Mouse (Mus musculus) heart, embryonic 16.5 days (tissue): ENCODE measurements around the gene Surf6. TPM values are rescaled to one million over a fixed set of nuclear protein-coding genes. Genes with fewer than 3 reads are reported as not detected.

Source experiments
- ATAC-seq: fragments of 200-750 bp; cut with Nextera tagmentation; replicated peaks from 2 replicates; pipeline ENCODE4 v1.8.0; 2017; ENCODE audit warnings: moderate number of reproducible peaks; ENCODE audit not compliant: insufficient read depth, low FRiP score; ENCODE audit errors: extremely low read depth
- H3K27ac ChIP-seq: fragments of 300-500 bp; sonication (generic); 2 replicates; pipeline ENCODE4 v1.5.1; 2014; ENCODE audit warnings: mild to moderate bottlenecking, low read length, control low read depth, moderate library complexity
- H3K27me3 ChIP-seq: fragments of 300-500 bp; sonication (generic); 2 replicates; pipeline ENCODE4 v1.6.1; 2014; ENCODE audit warnings: low read length, mixed read lengths; ENCODE audit not compliant: control insufficient read depth, insufficient read depth
- H3K36me3 ChIP-seq: fragments of 300-500 bp; sonication (generic); 2 replicates; pipeline ENCODE4 v1.6.1; 2014; ENCODE audit not compliant: control insufficient read depth, insufficient read depth
- H3K4me1 ChIP-seq: fragments of 300-500 bp; sonication (generic); 2 replicates; pipeline ENCODE4 v1.6.1; 2014; ENCODE audit warnings: low read length, mixed read lengths; ENCODE audit not compliant: control insufficient read depth, insufficient read depth
- H3K4me2 ChIP-seq: fragments of 300-500 bp; sonication (generic); 2 replicates; pipeline ENCODE4 v1.6.1; 2014; ENCODE audit warnings: low read depth, mild to moderate bottlenecking, control low read depth, low read length
- H3K4me3 ChIP-seq: fragments of 300-500 bp; sonication (generic); 2 replicates; pipeline ENCODE4 v1.5.1; 2014; ENCODE audit warnings: mild to moderate bottlenecking, control low read depth, low read length
- H3K9ac ChIP-seq: fragments of 300-500 bp; sonication (generic); 2 replicates; pipeline ENCODE4 v1.6.1; 2014; ENCODE audit warnings: low read length, control low read depth
- H3K9me3 ChIP-seq: fragments of 300-500 bp; sonication (generic); replicated peaks from 2 replicates; pipeline ENCODE4 v1.6.1; 2016; ENCODE audit warnings: low read length; ENCODE audit not compliant: control insufficient read depth
- WGBS: fragments of 180-500 bp; shearing (Covaris S2); extraction: QIAGEN DNeasy Blood & Tissue Kit; methylation state at CpG from one replicate; pipeline ENCODE4 v1.1.7; 2014; 5-methylcytosine and 5-hydroxymethylcytosine counted together
- polyA plus RNA-seq: library from polyadenylated mRNA; unstranded; fragments of >200 nt; fragmentation: Nextera tagmentation; extraction: Ambion mirVana; gene quantifications from 2 replicates; pipeline ENCODE4 v1.2.1, GENCODE M21; 2015

The Surf6 gene
- 15.1 and 16.0 TPM in 2 replicates for polyA plus RNA-seq

DNA sequence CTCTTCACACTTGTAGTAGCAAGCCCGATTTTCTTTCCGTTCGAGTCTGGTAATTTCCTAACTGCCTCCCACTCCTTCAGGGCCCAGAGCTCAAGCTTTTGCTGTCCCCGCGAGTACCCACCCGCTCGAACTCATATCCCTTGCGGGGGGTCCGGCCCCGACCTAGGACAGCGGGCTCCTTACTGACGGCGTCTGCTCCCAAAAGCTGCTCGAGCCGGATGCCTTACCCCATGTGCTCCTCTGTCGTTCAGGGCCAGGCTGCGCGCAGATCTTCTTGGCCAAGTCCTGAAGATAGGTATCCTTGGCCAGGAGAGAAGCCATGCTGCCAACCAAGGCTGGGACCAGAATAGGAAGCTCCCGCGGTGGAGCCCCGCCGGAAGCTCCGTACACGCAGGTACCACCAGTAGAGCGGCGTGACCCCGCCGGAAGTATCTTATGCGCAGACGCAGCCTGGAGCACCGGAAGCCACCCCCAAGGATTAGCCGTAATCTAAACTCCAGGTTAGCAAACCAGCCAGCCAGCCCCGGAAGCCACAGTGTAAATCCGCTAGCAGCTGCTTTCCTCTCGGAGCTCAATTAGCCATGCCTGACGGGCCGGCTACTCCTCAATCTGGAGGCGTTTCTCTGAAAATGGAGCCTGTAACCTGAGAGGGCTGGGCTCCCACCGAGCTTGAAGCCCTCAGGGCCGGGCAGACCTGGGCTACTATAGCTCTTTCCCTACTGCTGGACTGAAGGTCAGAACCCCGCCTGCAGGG, at the start of gene Surf6:
Gene Surf6 (minus strand): TSS at position 413 of the 754 bp plus-strand sequence.
- ATAC-seq, result peak; percentile 93
- peak within 1 kb of the TSS; percentile 73 for H3K4me2 ChIP-seq
- H3K27me3 ChIP-seq, result no peaks in the 10 kb centered on the region
- H3K4me3 ChIP-seq, result peak within 1 kb of the TSS; percentile 61
- H3K9ac ChIP-seq, result peak within 1 kb of the TSS; percentile 74
- H3K9me3 ChIP-seq, result no peaks in the 10 kb centered on the region
- H3K4me1 ChIP-seq, result peaks cover 11% of the 10 kb centered on the region
- WGBS, result under 1% methylated on average over 41 of the region's 41 CpGs
- peaks cover 32% of the 10 kb centered on the region for H3K36me3 ChIP-seq
- H3K27ac ChIP-seq, result peak within 1 kb of the TSS; percentile 65

DNA sequence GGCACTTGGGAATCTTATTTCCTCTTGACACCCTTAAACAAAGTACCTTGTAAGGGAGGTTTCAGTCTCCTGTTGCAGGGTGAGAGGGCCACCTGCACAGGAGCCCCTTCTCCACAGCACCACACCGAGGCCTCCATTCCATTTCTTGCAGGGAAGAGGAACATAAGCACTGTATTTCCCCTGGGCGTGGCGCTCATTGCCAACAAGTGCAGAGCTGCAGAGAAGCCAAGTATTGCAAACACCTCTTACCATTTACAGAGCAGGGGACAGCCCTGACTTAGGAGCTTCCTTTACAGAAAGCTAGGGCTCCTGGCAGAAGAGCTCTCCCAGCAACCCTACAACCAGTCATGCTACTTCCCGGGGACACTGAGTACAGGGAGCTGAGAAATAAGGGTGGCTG, 49.5 kb upstream of the Surf6 start:
- Histone ChIP-seq H3K9me3 (no peaks in the 10 kb centered on the region), H3K4me2 (no peak overlapping the region), H3K9ac (no peak overlapping the region), H3K27ac (no peak overlapping the region), H3K4me1 (no peaks in the 10 kb centered on the region), H3K27me3 (no peaks in the 10 kb centered on the region), H3K4me3 (no peak overlapping the region), H3K36me3 (peaks cover 36% of the 10 kb centered on the region)
- 89% methylated on average over 4 of the region's 4 CpGs for WGBS
- no peak for ATAC-seq

DNA sequence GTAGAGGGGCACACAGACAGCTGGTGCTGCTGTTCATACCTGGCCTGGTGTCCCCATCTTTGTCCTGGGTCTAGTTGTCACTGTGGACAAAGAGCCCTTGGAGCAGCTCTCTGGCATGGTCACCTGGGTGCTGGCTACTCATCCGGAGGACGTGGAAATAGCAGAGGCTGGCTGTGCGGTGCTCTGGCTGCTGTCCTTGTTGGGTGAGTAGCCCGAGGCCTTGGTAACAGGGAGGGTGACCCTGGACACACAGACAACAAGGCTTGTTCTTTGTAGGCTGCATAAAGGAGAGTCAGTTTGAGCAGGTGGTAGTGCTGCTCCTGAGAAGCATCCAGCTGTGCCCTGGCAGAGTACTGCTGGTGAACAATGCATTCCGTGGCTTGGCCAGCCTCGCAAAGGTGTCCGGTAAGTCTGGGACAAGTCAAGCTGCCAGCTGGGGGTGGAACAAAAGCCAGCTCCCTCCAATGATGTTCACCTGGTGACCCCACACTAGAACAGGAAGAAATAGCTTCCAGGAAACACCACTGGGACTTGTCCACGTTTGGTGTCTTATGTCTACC, 48.7 kb upstream of the Surf6 start:
- no peaks in the 10 kb centered on the region for H3K4me1 ChIP-seq
- no peak overlapping the region for H3K4me2 ChIP-seq
- H3K4me3 ChIP-seq, result no peak overlapping the region
- H3K27me3 ChIP-seq, result no peaks in the 10 kb centered on the region
- no peak overlapping the region for H3K27ac ChIP-seq
- 84% methylated on average over 8 of the region's 8 CpGs for WGBS
- no peak overlapping the region for H3K9ac ChIP-seq
- no peak for ATAC-seq
- H3K36me3 ChIP-seq, result peaks cover 32% of the 10 kb centered on the region
- H3K9me3 ChIP-seq, result no peaks in the 10 kb centered on the region

DNA sequence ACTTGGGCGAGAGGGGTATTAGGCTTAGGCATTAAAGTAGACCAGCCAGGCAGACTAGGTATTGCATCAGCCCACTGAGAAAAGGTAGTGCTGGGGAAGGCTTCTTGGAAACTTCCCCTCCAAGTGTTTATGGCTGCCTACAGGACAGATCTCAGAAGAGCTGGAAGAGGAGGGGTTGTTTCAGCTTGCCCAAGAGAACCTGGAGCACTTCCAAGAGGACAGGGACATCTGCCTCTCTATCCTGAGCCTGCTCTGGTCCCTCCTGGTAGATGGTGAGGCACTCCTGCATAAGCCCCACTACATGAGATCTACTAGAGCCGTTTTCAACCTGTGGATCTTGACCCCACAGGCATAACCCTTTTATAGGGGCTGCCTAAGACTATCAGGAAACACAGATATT, 47.7 kb upstream of the Surf6 start:
- Histone ChIP-seq H3K9ac (no peak overlapping the region), H3K36me3 (peaks cover 22% of the 10 kb centered on the region), H3K9me3 (no peaks in the 10 kb centered on the region), H3K4me1 (no peaks in the 10 kb centered on the region), H3K4me3 (no peak overlapping the region), H3K4me2 (no peak overlapping the region), H3K27me3 (no peaks in the 10 kb centered on the region), H3K27ac (no peak overlapping the region)
- no peak for ATAC-seq
- WGBS, result 86% methylated on average over 2 of the region's 2 CpGs

DNA sequence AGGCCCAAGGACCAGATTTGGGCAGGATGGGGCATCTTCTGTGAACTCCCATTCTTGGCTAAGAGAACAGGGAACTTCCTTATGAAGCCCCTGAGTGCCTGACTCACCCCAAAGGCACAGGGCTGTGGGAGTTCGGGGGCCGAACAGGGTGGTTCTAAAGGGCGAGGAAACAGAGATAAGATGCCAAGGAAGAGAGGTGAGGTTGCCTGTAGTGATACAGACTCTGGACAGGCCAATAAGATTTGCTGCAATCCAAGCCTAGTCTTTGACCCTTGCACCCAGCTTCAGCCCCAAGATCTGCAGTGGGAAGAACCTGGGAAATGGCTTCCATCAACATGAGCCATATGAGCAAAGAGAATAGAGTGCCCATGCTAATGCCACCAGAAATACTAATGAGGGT, 40.6 kb upstream of the Surf6 start:
- Histone ChIP-seq H3K27ac (no peak overlapping the region), H3K4me3 (no peak overlapping the region), H3K9me3 (no peaks in the 10 kb centered on the region), H3K36me3 (no peaks in the 10 kb centered on the region), H3K27me3 (no peaks in the 10 kb centered on the region), H3K4me2 (no peak overlapping the region), H3K4me1 (no peaks in the 10 kb centered on the region), H3K9ac (no peak overlapping the region)
- WGBS, result 66% methylated on average over 3 of the region's 3 CpGs
- ATAC-seq, result no peak

DNA sequence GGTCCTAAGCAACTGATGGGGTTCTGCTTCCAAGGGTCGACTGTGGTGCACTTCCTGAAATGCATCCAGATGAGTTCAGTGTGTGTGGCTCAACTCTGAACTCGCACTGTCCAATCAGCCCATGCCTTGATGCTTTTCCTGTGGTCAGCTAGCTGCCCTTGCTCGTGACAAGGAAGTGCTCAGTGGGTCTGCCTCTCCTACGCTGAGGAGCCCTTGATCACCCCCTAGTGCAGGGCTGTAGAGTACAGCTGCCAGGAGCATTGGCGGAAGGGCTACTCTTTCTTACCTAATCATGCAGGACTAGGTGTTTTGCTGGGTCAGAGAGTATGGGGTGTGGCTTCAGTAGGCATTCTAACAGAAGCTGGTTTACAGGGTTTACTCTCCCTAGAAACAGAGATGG, 38.9 kb upstream of the Surf6 start:
- 33% methylated on average over 5 of the region's 5 CpGs for WGBS
- H3K36me3 ChIP-seq, result no peaks in the 10 kb centered on the region
- no peaks in the 10 kb centered on the region for H3K9me3 ChIP-seq
- H3K27ac ChIP-seq, result no peak overlapping the region
- H3K4me2 ChIP-seq, result no peak overlapping the region
- H3K9ac ChIP-seq, result no peak overlapping the region
- no peak for ATAC-seq
- no peak overlapping the region for H3K4me3 ChIP-seq
- H3K4me1 ChIP-seq, result no peaks in the 10 kb centered on the region
- H3K27me3 ChIP-seq, result no peaks in the 10 kb centered on the region

DNA sequence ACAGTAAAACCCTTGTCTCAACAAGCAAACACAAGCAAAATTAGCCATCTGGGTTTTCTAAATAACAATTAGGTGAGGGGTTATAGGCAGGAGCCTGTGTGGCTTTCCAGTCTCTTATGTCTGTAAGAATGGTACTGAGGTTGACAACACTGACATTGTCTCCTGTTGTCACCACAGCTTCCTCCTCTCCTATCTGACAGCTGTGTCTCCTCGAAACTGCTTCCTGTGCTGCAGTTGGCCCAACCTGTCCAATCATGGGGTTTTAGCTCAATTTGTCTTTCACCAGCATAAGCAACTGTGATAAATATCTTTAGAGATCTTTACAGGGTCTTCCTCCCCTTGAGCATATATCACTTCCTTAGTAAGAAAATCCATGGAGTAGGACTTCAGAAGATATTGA, 33.7 kb upstream of the Surf6 start:
- H3K27me3 ChIP-seq, result no peaks in the 10 kb centered on the region
- H3K27ac ChIP-seq, result no peak overlapping the region
- H3K9ac ChIP-seq, result no peak overlapping the region
- H3K4me2 ChIP-seq, result no peak overlapping the region
- H3K9me3 ChIP-seq, result no peaks in the 10 kb centered on the region
- peaks cover 2% of the 10 kb centered on the region; the same call in 1 of the 2 replicates for H3K36me3 ChIP-seq
- H3K4me3 ChIP-seq, result no peak overlapping the region
- H3K4me1 ChIP-seq, result peaks cover 10% of the 10 kb centered on the region
- no peak for ATAC-seq
- 28% methylated on average over 1 of the region's 1 CpGs for WGBS

DNA sequence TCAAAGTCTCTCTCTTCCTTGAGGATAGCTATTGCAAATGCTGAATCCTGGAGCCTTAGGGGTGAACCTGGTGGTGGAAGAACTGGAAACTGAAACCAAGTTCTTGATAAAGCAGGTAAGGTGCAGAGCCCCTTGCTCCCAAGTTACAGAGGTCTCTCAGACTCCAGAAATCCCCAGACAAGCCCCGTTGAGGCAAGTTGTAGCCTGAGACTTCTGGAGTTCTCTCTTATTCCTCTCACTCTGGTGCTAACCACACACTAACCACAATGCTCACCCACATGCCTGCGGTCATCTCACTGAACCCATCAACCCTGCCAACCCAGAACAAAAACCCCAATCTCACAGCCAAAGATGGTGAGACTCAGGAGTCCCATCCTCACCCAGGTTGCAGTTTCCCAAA, 32.6 kb upstream of the Surf6 start:
- Histone ChIP-seq H3K27ac (no peak overlapping the region), H3K36me3 (peaks cover 7% of the 10 kb centered on the region), H3K4me2 (no peak overlapping the region), H3K4me1 (peaks cover 22% of the 10 kb centered on the region), H3K27me3 (no peaks in the 10 kb centered on the region), H3K4me3 (no peak overlapping the region), H3K9me3 (no peaks in the 10 kb centered on the region), H3K9ac (no peak overlapping the region)
- WGBS, result 82% methylated on average over 2 of the region's 2 CpGs
- no peak for ATAC-seq

DNA sequence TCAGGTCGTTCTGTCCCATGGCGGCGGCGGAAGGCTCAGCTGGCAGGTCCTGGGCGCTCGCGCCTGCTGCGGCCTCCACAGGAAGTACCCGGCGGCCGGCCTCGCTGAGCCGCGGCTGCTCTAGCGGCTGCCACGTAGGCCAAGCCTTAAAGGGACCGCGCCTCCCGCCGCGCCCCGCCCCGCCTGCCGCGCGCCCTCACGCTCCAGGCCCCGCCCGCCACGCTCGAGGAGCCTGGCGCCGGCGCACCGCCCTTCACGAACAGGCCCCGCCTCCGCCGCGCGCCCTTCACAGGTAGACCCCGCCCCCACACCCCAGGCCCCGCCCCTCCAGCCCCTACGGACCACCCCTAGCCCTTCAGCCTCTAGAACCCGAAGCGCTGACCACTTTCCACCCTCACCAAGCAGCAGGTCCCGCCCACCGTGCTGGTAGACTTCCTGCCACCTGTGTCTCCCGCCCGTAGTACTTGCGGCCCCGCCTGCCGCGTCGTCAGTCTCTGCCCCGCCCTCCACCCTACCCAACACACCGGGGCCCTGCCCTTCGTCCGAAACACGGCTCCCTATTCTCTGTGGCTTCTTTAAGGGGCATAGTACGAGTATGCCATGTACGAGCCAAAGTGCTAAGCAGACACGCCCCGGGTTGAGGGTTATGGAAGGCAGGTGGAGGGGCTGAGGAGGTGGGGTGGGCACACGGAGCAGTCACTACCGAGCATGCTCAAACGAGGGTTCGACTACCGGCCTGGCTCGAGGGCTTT, 30.8 kb upstream of the Surf6 start, which contains the start of the genes Surf4 and Stkld1:
Gene Surf4 (minus strand): TSS at position 625 of the 752 bp plus-strand sequence.
Gene Stkld1 (plus strand): TSS at position 744 of the 752 bp plus-strand sequence.
- peak within 1 kb of the TSS; percentile 99 for H3K4me3 ChIP-seq
- ATAC-seq, result peak; percentile 95
- H3K4me2 ChIP-seq, result peak within 1 kb of the TSS; percentile 87
- peaks cover 29% of the 10 kb centered on the region for H3K4me1 ChIP-seq
- peak within 1 kb of the TSS; percentile 100 for H3K9ac ChIP-seq
- WGBS, result 1% methylated on average over 47 of the region's 70 CpGs
- no peaks in the 10 kb centered on the region for H3K9me3 ChIP-seq
- H3K27ac ChIP-seq, result peak within 1 kb of the TSS; percentile 95
- no peaks in the 10 kb centered on the region for H3K27me3 ChIP-seq
- peaks cover 13% of the 10 kb centered on the region for H3K36me3 ChIP-seq
